Mouse (Mus musculus): ENCODE results near the gene Tmem136.

The Tmem136 gene

GRCm38 (mm10) chr9:43108721-43109120 is 7.6 kb downstream of the Tmem136 start:
- in situ Hi-C loops (cut with MboI, MseI), result no loop called here

GRCm38 (mm10) chr9:43108081-43108480 is 8.3 kb downstream of the Tmem136 start:
- in situ Hi-C loops (cut with MboI, MseI), result no loop called here

GRCm38 (mm10) chr9:43107555-43107954 is 8.8 kb downstream of the Tmem136 start:
- in situ Hi-C loops (cut with MboI, MseI), result no loop called here

GRCm38 (mm10) chr9:43107187-43107517 is 9.2 kb downstream of the Tmem136 start, which contains the start of gene Arhgef12:
Arhgef12 (minus strand) TSS chr9:43107239.
- in situ Hi-C loops (cut with MboI, MseI), result no loop called here

GRCm38 (mm10) chr9:43106426-43107186 is 9.8 kb downstream of the Tmem136 start:
- in situ Hi-C loops (cut with MboI, MseI), result no loop called here

GRCm38 (mm10) chr9:43105664-43106361 is 10.6 kb downstream of the Tmem136 start:
- in situ Hi-C loops (cut with MboI, MseI), result no loop called here

GRCm38 (mm10) chr9:43104873-43105663 is 11.3 kb downstream of the Tmem136 start:
- in situ Hi-C loops (cut with MboI, MseI), result no loop called here

- in situ Hi-C loops (cut with MboI, MseI), result no loop called here
These were observed 11.9 kb downstream of the Tmem136 start for GRCm38 (mm10) chr9:43104526-43104872.

- in situ Hi-C loops (cut with MboI, MseI), result no loop called here
These were observed 12.6 kb downstream of the Tmem136 start for GRCm38 (mm10) chr9:43103675-43104299.

- in situ Hi-C loops (cut with MboI, MseI), result no loop called here
These were observed 13.4 kb downstream of the Tmem136 start for GRCm38 (mm10) chr9:43102931-43103330.

- in situ Hi-C loops (cut with MboI, MseI), result no loop called here
These were observed 14.3 kb downstream of the Tmem136 start for GRCm38 (mm10) chr9:43101936-43102595.

GRCm38 (mm10) chr9:43098922-43099321 is 17.4 kb downstream of the Tmem136 start:
- in situ Hi-C loops (cut with MboI, MseI), result no loop called here

GRCm38 (mm10) chr9:43097801-43098557 is 18.4 kb downstream of the Tmem136 start:
- in situ Hi-C loops (cut with MboI, MseI), result no loop called here

- in situ Hi-C loops (cut with MboI, MseI), result no loop called here
These were observed 20.0 kb downstream of the Tmem136 start for GRCm38 (mm10) chr9:43096337-43096736.

- in situ Hi-C loops (cut with MboI, MseI), result no loop called here
These were observed 21.5 kb downstream of the Tmem136 start for GRCm38 (mm10) chr9:43094828-43095227.

- in situ Hi-C loops (cut with MboI, MseI), result no loop called here
These were observed 22.6 kb downstream of the Tmem136 start for GRCm38 (mm10) chr9:43093803-43094202.

GRCm38 (mm10) chr9:43085686-43086285 is 30.6 kb downstream of the Tmem136 start:
- in situ Hi-C loops (cut with MboI, MseI), result no loop called here

GRCm38 (mm10) chr9:43084496-43085362 is 31.6 kb downstream of the Tmem136 start:
- in situ Hi-C loops (cut with MboI, MseI), result no loop called here

GRCm38 (mm10) chr9:43083441-43084055 is 32.8 kb downstream of the Tmem136 start:
- in situ Hi-C loops (cut with MboI, MseI), result no loop called here
